Mouse (Mus musculus): ENCODE measurements at regions not wholly inside any gene's neighbourhood (a gene's known extent, or its start where the extent isn't known, plus 50 kb on each side); places are given as distances from the start of the nearest gene placed in this dataset.

- DNase-seq = no peak
Measured at GRCm38 (mm10) chr1:44849366-44849951, 298.1 kb downstream of the Gulp1 start.

- no peak for DNase-seq
Measured at GRCm38 (mm10) chr1:44863390-44863789, 312.1 kb downstream of the Gulp1 start.

- DNase-seq = no peak
Measured at GRCm38 (mm10) chr1:44863818-44864217, 312.5 kb downstream of the Gulp1 start.

DNA sequence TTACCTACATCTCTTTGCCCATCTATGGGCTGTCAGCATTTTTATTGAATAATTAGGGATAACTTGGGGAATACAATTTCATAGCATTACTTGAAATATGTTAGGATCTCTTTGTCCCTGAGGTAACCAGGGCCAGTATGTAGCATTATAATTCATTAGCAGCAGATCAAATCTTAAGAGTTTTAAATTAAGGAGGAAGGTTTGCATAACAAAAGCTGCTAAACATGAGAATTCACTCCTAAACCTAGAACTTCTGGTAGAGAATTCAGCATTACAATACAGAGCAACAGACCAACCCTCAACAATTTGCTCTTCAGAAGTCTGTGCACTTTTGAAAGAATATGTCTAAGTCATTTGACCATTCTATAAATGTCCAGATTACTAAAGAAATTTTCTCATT, 340.3 kb downstream of the Gulp1 start:
- DNase-seq = no peak

GRCm38 (mm10) chr1:44892378-44892777, 341.1 kb downstream of the Gulp1 start:
- DNase-seq = peak; percentile 19
